Mouse (Mus musculus) brown adipose tissue, adult 24 weeks (tissue): Measurements from ENCODE around the gene Nolc1. TPM values are rescaled to one million over a fixed set of nuclear protein-coding genes. Genes with fewer than 3 reads are reported as not detected.

Experiments used
- H3K27ac ChIP-seq: fragments of 200-500 bp; replicated peaks from 2 replicates; pipeline ENCODE4 v1.5.1; 2012; ENCODE audit warnings: low read depth, mild to moderate bottlenecking, low read length
- H3K4me1 ChIP-seq: fragments of 200-500 bp; 2 replicates; pipeline ENCODE4 v1.6.1; 2012; ENCODE audit warnings: low read length, mixed read lengths; ENCODE audit not compliant: control insufficient read depth, insufficient read depth, insufficient read length
- H3K4me3 ChIP-seq: fragments of 200-500 bp; 2 replicates; pipeline ENCODE4 v1.5.1; 2012; ENCODE audit warnings: low read depth, mild to moderate bottlenecking, low read length, moderate library complexity; ENCODE audit not compliant: insufficient read depth
- polyA plus RNA-seq: library from polyadenylated mRNA; stranded (reverse); fragments of >200 nt; gene quantifications from 2 replicates; pipeline ENCODE4 v1.2.4, GENCODE M21; 2012; ENCODE audit not compliant: missing spikeins, insufficient read depth, insufficient read length

Nolc1 gene
- polyA plus RNA-seq, 1 experiment, result 21.2 TPM

- Histone ChIP-seq H3K27ac (no peak overlapping the region), H3K4me1 (no peaks in the 10 kb centered on the region), H3K4me3 (no peak overlapping the region)
Observed at GRCm38 (mm10) chr19:46050462-46050861, 25.2 kb upstream of the Nolc1 start.

DNA sequence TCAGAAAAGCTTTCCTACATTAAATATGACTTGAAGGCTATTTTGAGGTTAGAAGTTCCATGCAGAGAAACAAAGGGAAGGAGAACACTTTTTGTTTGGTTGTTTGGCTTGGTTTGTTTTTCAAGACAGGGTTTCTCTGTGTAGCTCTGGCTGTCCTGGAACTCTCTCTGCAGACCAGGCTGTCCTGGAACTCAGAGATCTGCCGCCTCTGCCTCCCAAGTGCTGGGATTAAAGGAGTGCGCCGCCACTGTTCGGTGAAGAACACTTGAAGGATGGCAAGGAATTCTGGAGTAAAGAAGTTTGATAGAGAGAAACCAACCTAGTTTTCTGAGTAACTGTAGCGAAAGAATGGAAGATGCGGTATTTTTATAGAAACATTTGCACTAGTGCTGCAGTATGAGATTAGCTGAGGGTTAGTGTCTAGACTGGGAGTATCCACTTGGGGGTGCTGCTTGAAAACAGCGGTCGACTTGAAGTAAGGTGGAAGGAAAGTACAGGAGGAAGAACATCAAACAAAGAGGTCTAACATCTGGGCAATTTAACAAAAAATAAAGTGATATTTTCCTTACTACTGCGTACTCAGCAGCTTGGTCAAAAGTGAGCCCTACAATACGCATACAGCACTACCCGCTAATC lies 19.8 kb upstream of the Nolc1 start:
- Histone ChIP-seq H3K4me3 (peak overlapping the region; percentile 67), H3K27ac (peak overlapping the region; percentile 59), H3K4me1 (peaks cover 5% of the 10 kb centered on the region; the same call in 1 of the 2 replicates)

DNA sequence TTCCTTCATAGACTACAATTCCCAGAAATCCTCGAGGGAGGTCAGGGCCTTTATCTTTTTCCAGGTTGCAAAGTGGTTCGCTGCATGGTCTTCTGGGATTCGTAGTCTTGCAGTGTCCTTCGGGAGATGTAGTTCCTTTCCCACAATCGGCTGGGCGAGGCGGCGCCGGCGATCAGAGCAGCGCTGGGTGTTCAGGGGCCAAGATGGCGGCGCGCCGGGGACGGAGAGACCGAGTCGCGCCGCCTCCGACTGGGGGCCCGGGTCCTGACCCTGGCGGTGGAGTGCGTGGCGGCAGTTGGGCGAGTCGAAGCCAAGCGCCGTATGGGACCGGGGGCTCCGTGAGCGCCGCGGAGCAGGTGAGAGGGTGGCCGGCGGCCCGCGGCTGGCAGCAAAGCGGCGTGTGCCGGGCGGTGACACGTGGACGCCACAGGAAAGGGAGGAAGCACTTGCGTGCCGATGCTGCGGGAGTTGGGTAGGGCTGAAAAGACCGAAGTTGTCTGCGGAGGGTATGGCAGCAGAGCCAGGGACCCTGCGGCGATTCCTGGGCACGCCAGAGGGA lies 19.2 kb upstream of the Nolc1 start:
- Histone ChIP-seq H3K4me1 (peaks cover 5% of the 10 kb centered on the region; the same call in 1 of the 2 replicates), H3K4me3 (peak overlapping the region; percentile 87), H3K27ac (peak overlapping the region; percentile 86)

DNA sequence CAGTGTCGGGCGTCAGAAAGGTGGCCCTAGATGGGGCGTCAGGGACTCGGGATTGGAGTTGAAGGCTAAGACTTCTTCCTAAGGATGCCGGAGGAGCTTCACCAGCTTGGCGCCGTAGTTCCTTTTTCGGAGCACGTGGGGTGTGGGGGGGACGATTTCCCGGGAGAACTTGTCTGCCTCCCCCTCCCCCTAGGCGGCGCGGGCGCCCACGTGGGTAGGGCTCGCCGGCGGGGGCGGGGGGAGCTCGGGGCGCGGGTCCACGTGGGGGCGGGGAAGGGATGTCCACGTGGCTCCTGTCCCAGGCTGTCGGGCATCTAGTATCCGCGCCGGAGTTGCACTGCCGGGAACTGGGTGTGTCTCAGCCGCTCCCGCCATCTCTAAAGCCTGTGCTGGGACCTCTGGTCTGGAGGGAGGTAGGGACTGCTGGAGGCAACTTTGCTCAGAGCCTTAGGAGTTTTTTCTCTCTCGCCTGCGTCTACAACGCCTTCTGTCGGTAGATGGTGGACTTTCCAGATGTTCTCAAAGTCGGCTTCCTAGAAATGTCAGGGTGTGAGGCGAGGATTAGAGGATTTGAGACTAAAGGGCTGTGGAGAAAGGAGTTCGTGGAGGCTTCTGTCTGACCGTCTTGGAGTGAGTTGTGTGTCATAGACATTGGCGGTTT lies 18.6 kb upstream of the Nolc1 start:
- peaks cover 5% of the 10 kb centered on the region; the same call in 1 of the 2 replicates for H3K4me1 ChIP-seq
- peak overlapping the region; percentile 87 for H3K4me3 ChIP-seq
- peak overlapping the region; percentile 86 for H3K27ac ChIP-seq

DNA sequence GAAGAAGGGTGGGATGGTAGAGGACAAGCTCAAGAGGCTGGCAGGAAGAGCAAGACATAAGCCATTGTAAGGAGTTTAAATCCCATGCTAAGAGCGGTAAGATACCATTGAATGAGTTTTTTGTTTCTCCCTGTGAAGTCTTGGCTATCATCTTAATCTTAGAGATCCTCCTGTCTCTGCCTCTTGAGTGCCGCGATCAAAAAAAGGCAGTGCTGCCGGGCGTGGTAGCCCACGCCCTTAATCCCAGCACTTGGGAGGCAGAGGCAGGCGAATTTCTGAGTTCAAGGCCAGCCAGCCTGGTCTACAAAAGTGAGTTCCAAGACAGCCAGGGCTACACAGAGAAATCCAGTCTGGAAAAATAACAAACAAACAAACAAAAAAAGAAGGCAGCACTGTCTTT lies 17.2 kb upstream of the Nolc1 start:
- H3K4me3 ChIP-seq, result no peak overlapping the region
- H3K4me1 ChIP-seq, result peaks cover 5% of the 10 kb centered on the region; the same call in 1 of the 2 replicates

DNA sequence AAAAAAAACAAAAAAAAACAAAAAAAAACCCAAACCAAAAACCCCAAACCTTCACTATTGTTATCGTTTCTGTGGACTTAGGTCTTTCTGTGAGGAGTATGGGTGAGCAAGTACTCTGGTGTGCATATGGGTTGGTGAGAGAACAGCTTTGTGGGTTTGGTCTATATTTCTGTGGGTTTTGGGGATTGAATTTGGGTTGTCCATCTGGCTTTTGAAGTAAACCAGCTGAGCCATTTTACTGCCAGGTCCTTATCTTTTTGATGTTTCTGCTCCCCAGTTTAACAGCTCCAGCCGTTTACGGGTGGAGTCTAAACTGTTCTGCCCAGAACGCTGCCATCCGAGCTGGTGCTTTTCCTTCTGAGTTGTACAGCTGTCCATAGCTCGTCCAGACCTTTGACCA lies 14.8 kb upstream of the Nolc1 start:
- H3K27ac ChIP-seq, result no peak overlapping the region
- H3K4me1 ChIP-seq, result peaks cover 5% of the 10 kb centered on the region; the same call in 1 of the 2 replicates
- no peak overlapping the region for H3K4me3 ChIP-seq

More for the DNA sequence above, 17.2 kb upstream of the Nolc1 start:
- H3K27ac ChIP-seq, result no peak overlapping the region

- no peak overlapping the region for H3K27ac ChIP-seq
- no peak overlapping the region for H3K4me3 ChIP-seq
- no peaks in the 10 kb centered on the region for H3K4me1 ChIP-seq
Observed at GRCm38 (mm10) chr19:46068054-46068453, 7.6 kb upstream of the Nolc1 start.

- Histone ChIP-seq H3K27ac (no peak overlapping the region), H3K4me3 (no peak overlapping the region), H3K4me1 (0 out of 2 replicates have a peak, but pooled peaks cover 6% of the 10 kb centered on the region)
Observed at GRCm38 (mm10) chr19:46073285-46073684, 2.4 kb upstream of the Nolc1 start.

- H3K4me3 ChIP-seq, result no peak overlapping the region
- 0 out of 2 replicates have a peak, but pooled peaks cover 6% of the 10 kb centered on the region for H3K4me1 ChIP-seq
- H3K27ac ChIP-seq, result no peak overlapping the region
Observed at GRCm38 (mm10) chr19:46074266-46074665, 1.4 kb upstream of the Nolc1 start.

DNA sequence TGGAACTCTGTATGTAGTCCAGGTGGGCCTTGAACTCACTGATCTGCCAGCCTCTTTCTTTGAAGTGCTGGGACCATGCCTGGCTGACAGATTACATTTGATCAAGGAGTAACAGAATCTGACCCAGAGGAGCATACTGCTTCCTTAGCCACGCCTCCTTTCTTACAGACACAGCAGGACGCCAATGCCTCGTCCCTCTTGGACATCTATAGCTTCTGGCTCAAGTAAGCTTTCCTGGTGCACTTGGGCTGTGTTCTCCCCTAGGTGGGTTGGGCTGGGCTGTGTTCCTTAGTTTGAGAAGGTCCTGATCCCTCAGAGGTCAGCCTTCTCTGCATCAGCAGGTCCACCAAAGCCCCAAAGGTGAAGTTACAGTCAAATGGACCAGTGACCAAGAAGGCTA lies 2.9 kb downstream of the Nolc1 start:
- no peak overlapping the region for H3K4me3 ChIP-seq
- H3K4me1 ChIP-seq, result 0 out of 2 replicates have a peak, but pooled peaks cover 6% of the 10 kb centered on the region
- no peak overlapping the region for H3K27ac ChIP-seq

DNA sequence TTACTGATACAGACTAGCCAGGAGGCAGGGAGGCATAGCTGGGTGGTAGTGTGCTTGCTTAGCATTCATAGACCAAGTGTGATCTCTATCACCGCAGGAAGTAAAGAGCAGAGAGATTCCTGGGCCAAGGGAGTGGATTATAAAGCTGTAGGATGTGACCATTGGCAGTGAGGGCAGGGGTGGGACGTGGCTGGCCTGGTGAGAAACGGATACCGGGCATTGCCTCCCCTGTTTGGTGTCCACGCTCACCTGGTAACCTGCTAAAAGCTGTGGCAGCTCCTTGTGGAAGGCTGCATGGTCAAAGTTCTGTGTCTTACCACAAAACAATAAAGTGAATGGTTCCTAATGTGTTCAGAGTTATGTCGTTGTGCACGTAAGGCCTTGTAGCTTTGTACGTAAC lies 9.5 kb downstream of the Nolc1 start:
- Histone ChIP-seq H3K4me1 (no peaks in the 10 kb centered on the region), H3K4me3 (no peak overlapping the region), H3K27ac (no peak overlapping the region)

GRCm38 (mm10) chr19:46086337-46086736 lies 10.7 kb downstream of the Nolc1 start:
- no peaks in the 10 kb centered on the region for H3K4me1 ChIP-seq
- H3K4me3 ChIP-seq, result no peak overlapping the region
- H3K27ac ChIP-seq, result no peak overlapping the region

- H3K27ac ChIP-seq, result no peak overlapping the region
- no peak overlapping the region for H3K4me3 ChIP-seq
- H3K4me1 ChIP-seq, result no peaks in the 10 kb centered on the region
Observed at GRCm38 (mm10) chr19:46087871-46088270, 12.2 kb downstream of the Nolc1 start.

DNA sequence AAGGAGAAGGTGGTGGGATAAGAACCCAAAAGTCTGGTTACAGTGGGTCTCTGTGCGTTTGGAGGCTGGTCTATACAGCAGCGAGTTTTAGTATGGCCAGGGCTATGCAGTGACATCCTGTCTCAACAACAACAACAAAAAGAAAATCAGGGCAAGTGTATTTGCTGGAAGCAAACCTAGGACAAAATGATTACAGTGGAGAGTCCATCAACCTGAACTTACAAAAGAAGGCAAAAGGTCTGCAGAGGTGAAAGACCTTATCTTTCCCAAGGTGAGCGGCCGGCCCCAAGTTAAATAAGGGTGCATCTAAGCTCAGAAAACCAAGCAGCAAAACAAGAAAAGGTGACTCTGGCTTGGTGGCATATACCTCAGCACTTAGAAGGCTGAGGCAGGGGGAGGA lies 16.0 kb downstream of the Nolc1 start:
- Histone ChIP-seq H3K27ac (no peak overlapping the region), H3K4me3 (no peak overlapping the region), H3K4me1 (no peaks in the 10 kb centered on the region)

- Histone ChIP-seq H3K4me1 (no peaks in the 10 kb centered on the region), H3K27ac (no peak overlapping the region), H3K4me3 (no peak overlapping the region)
Observed at GRCm38 (mm10) chr19:46094144-46094543, 18.5 kb downstream of the Nolc1 start.

DNA sequence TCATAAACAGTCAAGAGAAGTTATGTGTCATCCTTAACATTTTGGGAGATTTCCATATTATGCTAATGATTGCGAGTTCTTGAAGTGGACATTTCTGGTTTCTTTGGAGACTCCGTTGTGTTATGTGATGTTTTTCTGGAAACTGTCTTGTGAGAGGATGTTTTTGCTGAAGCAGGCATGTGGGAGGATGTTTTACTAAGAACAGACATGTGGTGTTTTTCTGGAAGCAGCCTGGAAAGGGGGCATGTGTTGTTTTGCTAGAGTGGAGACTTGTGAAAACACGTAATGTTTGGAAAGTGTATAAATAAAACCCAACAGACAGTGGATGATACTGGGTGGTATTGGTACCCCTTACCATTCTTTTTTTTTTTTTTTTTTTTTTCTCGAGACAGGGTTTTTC lies 19.6 kb downstream of the Nolc1 start:
- H3K4me1 ChIP-seq, result no peaks in the 10 kb centered on the region
- no peak overlapping the region for H3K4me3 ChIP-seq
- H3K27ac ChIP-seq, result no peak overlapping the region
